ENCODE assay signal across 26 mouse cellular contexts in genomic region chr2:179801042-179801441, GRCm38 (mm10).
DNase-seq lines count a peak whose midpoint lies in the region; ATAC-seq and TF ChIP-seq lines count a peak whose summit lies in the region.
"Had no signal": no experiment of that assay in that cellular context is flagged by ENCODE, and none has a peak within 500 bp of the region (broad histone marks: within the 10 kb centered on the region; RNA-seq: fewer than 3 reads in every experiment).

No protein-coding gene starts in this region.

- H3K9ac ChIP-seq in heart, embryonic 15.5 days = no peak overlapping the region
- no peak overlapping the region for H3K9ac ChIP-seq in heart, adult 2 months (ENCODE audit: low read depth, low read length)
- no peak overlapping the region for H3K9ac ChIP-seq in limb, embryonic 11.5 days (ENCODE audit: low read length)
- H3K9ac ChIP-seq: hindbrain, embryonic 13.5 days; liver, embryonic 12.5 days; liver, postnatal 0 days; midbrain, embryonic 13.5 days had no signal

- TF ChIP-seq CTCF in heart, adult 2 months (IDR thresholded peaks at IDR 0.05) = no peak
- no peak for TF ChIP-seq CTCF in lung, adult 2 months (IDR thresholded peaks at IDR 0.05; ENCODE audit: insufficient read depth, low read length)

- H3K27me3 ChIP-seq in heart, embryonic 15.5 days = no peaks in the 10 kb centered on the region
- no peaks in the 10 kb centered on the region for H3K27me3 ChIP-seq in heart, adult 2 months (ENCODE audit: control insufficient read depth, insufficient read depth, low read length)
- no peaks in the 10 kb centered on the region for H3K27me3 ChIP-seq in limb, embryonic 11.5 days (ENCODE audit: control insufficient read depth, insufficient read depth, low read length)
- H3K27me3 ChIP-seq: hindbrain, embryonic 13.5 days; liver, embryonic 12.5 days; megakaryocyte, embryonic 14.5 days; midbrain, embryonic 13.5 days; Patski had no signal

- peaks cover 27% of the 10 kb centered on the region for H3K4me1 ChIP-seq in heart, embryonic 15.5 days (replicated peaks)
- H3K4me1 ChIP-seq in heart, adult 2 months (ENCODE audit: control insufficient read depth, insufficient read depth, low read length) = no peaks in the 10 kb centered on the region
- peaks cover 13% of the 10 kb centered on the region for H3K4me1 ChIP-seq in limb, embryonic 11.5 days (ENCODE audit: control insufficient read depth, insufficient read depth, low read length)
- no peaks in the 10 kb centered on the region for H3K4me1 ChIP-seq in lung, adult 2 months (ENCODE audit: control insufficient read depth, insufficient read depth, low read length)
- H3K4me1 ChIP-seq: liver, embryonic 12.5 days; megakaryocyte, embryonic 14.5 days had no signal

- no peak for TF ChIP-seq POLR2A in heart, adult 2 months (IDR thresholded peaks at IDR 0.05; ENCODE audit: insufficient read depth, low read depth, low read length)
- TF ChIP-seq POLR2A in lung, adult 2 months (IDR thresholded peaks at IDR 0.05; ENCODE audit: borderline replicate concordance, extremely low read depth, low read depth, low read length) = no peak

- no peak overlapping the region for H3K4me3 ChIP-seq in heart, embryonic 15.5 days
- H3K4me3 ChIP-seq in heart, adult 2 months = no peak overlapping the region
- no peak overlapping the region for H3K4me3 ChIP-seq in limb, embryonic 11.5 days (ENCODE audit: low read depth, low read length)
- no peak overlapping the region for H3K4me3 ChIP-seq in lung, adult 2 months (replicated peaks; ENCODE audit: extremely low read depth, low read depth, low read length)
- H3K4me3 ChIP-seq: hindbrain, embryonic 13.5 days; liver, embryonic 12.5 days; megakaryocyte, embryonic 14.5 days; midbrain, embryonic 13.5 days had no signal

- ATAC-seq in heart, embryonic 15.5 days (replicated peaks; ENCODE audit: insufficient number of reproducible peaks, insufficient read depth, low FRiP score, low read depth) = no peak
- no peak for ATAC-seq in limb, embryonic 11.5 days (ENCODE audit: insufficient number of reproducible peaks, low FRiP score, low TSS enrichment, low read depth)
- ATAC-seq: intestine, embryonic 16.5 days; liver, embryonic 12.5 days; liver, postnatal 0 days; lung, postnatal 0 days; Patski had no signal

- intact Hi-C loops in gastrocnemius, postnatal 14 days (cut with DNase I; ENCODE audit: low total_unique reads) = no loop called here
- intact Hi-C loops in heart, adult 2 months (cut with DNase I) = no loop called here

- DNase-seq in gastrocnemius, adult 18-20 months (ENCODE audit: low spot score) = peak; percentile 7
- no peak for DNase-seq in gastrocnemius, postnatal 14 days
- DNase-seq in heart, adult 2 months = no peak
- peak; percentile 49 for DNase-seq in limb, embryonic 11.5 days (ENCODE audit: low spot score)
- no peak for DNase-seq in frontal cortex, postnatal 10 days (ENCODE audit: low spot score in 2 of 2)
- no peak for DNase-seq in lung, adult 2 months
- DNase-seq: adrenal gland, postnatal 14 days; cerebellum, adult 11 months; cerebellum, adult 9-10 months; cerebellum, postnatal 36 days; gastrocnemius, postnatal 25 days; heart, postnatal 14 days; kidney, adult 8-10 months; kidney, postnatal 4 days; liver, postnatal 0 days; lung, postnatal 4 days; thymus, adult 2 months had no signal

- H3K36me3 ChIP-seq in heart, embryonic 15.5 days = no peaks in the 10 kb centered on the region
- H3K36me3 ChIP-seq in heart, adult 2 months (ENCODE audit: control insufficient read depth, insufficient read depth, low read length) = no peaks in the 10 kb centered on the region
- H3K36me3 ChIP-seq in limb, embryonic 11.5 days (ENCODE audit: control insufficient read depth, insufficient read depth, low read length) = no peaks in the 10 kb centered on the region
- H3K36me3 ChIP-seq: hindbrain, embryonic 13.5 days; liver, embryonic 12.5 days; midbrain, embryonic 13.5 days had no signal

- no peaks in the 10 kb centered on the region for H3K9me3 ChIP-seq in heart, embryonic 15.5 days (replicated peaks)
- H3K9me3 ChIP-seq in limb, embryonic 11.5 days (ENCODE audit: control insufficient read depth, low read length) = no peaks in the 10 kb centered on the region
- H3K9me3 ChIP-seq: hindbrain, embryonic 13.5 days; liver, embryonic 12.5 days; megakaryocyte, embryonic 14.5 days; midbrain, embryonic 13.5 days had no signal

- TF ChIP-seq EP300 in heart, adult 2 months (IDR thresholded peaks at IDR 0.05; ENCODE audit: insufficient read depth, low read depth, low read length) = no peak

- 37% methylated on average over 7 of the region's 7 CpGs for WGBS in heart, embryonic 15.5 days
- 63% methylated on average over 7 of the region's 7 CpGs for WGBS in heart, adult 2 months
- 22% methylated on average over 7 of the region's 7 CpGs for WGBS in limb, embryonic 11.5 days
- 81% methylated on average over 7 of the region's 7 CpGs for WGBS in lung, adult 2 months

- H3K4me2 ChIP-seq in heart, embryonic 15.5 days = no peak overlapping the region
- H3K4me2 ChIP-seq in limb, embryonic 11.5 days (ENCODE audit: low read depth, severe bottlenecking) = no peak overlapping the region
- H3K4me2 ChIP-seq: hindbrain, embryonic 13.5 days; liver, embryonic 12.5 days; midbrain, embryonic 13.5 days had no signal

- H3K79me2 ChIP-seq in heart, adult 2 months (replicated peaks; ENCODE audit: control insufficient read depth, insufficient read depth, low read length) = no peaks in the 10 kb centered on the region

- H3K27ac ChIP-seq in heart, embryonic 15.5 days = peak overlapping the region; percentile 55; the same call in 1 of the 2 replicates
- no peak overlapping the region for H3K27ac ChIP-seq in heart, adult 2 months
- H3K27ac ChIP-seq in limb, embryonic 11.5 days (replicated peaks; ENCODE audit: low read depth, low read length) = no peak overlapping the region
- H3K27ac ChIP-seq: hindbrain, embryonic 13.5 days; kidney, postnatal 0 days; liver, embryonic 12.5 days; midbrain, embryonic 13.5 days had no signal

Comparison
In these comparisons a context has a peak if more than half of its experiments do, and no peak if none do; other contexts are left out.
1. DNase-seq: peak in gastrocnemius, adult 18-20 months (single experiment) and limb, embryonic 11.5 days (single experiment); none in gastrocnemius, postnatal 14 days (single experiment), heart, adult 2 months (0 of 2), frontal cortex, postnatal 10 days (0 of 2) and lung, adult 2 months (single experiment).